Mouse (Mus musculus) kidney, embryonic 15.5 days (tissue): ENCODE measurements around the gene Mogs. TPM values are rescaled to one million over a fixed set of nuclear protein-coding genes. Genes with fewer than 3 reads are reported as not detected.

ENCODE experiments used
- ATAC-seq: fragments of 200-750 bp; cut with Nextera tagmentation; replicated peaks from 2 replicates; pipeline ENCODE4 v1.8.0; 2017; ENCODE audit warnings: moderate TSS enrichment; ENCODE audit not compliant: low FRiP score
- H3K27ac ChIP-seq: fragments of 300-500 bp; sonication (generic); 2 replicates; pipeline ENCODE4 v1.5.1; 2015; ENCODE audit warnings: mild to moderate bottlenecking, inconsistent platforms
- H3K27me3 ChIP-seq: fragments of 300-500 bp; sonication (generic); 2 replicates; pipeline ENCODE4 v1.6.1; 2015; ENCODE audit warnings: inconsistent platforms
- H3K36me3 ChIP-seq: fragments of 300-500 bp; sonication (generic); 2 replicates; pipeline ENCODE4 v1.6.1; 2015; ENCODE audit warnings: inconsistent platforms
- H3K4me1 ChIP-seq: fragments of 300-500 bp; sonication (generic); 2 replicates; pipeline ENCODE4 v1.6.1; 2015; ENCODE audit warnings: inconsistent platforms
- H3K4me2 ChIP-seq: fragments of 300-500 bp; sonication (generic); 2 replicates; pipeline ENCODE4 v1.6.1; 2015; ENCODE audit warnings: moderate library complexity, mild to moderate bottlenecking, inconsistent platforms
- H3K4me3 ChIP-seq: fragments of 300-500 bp; sonication (generic); replicated peaks from 2 replicates; pipeline ENCODE4 v1.5.1; 2015; ENCODE audit warnings: mild to moderate bottlenecking, inconsistent platforms
- H3K9ac ChIP-seq: fragments of 300-500 bp; sonication (generic); 2 replicates; pipeline ENCODE4 v1.6.1; 2015; ENCODE audit warnings: mild to moderate bottlenecking, inconsistent platforms
- H3K9me3 ChIP-seq: fragments of 300-500 bp; sonication (generic); replicated peaks from 2 replicates; pipeline ENCODE4 v1.6.1; 2016; ENCODE audit warnings: inconsistent platforms
- WGBS: fragments of 180-500 bp; shearing (Covaris S2); methylation state at CpG from one replicate; pipeline ENCODE4 v1.1.7; 2015; ENCODE audit warnings: mixed read lengths; 5-methylcytosine and 5-hydroxymethylcytosine counted together
- polyA plus RNA-seq: library from polyadenylated mRNA; unstranded; fragments of >200 nt; fragmentation: Nextera tagmentation; extraction: Ambion mirVana; gene quantifications from 2 replicates; pipeline ENCODE4 v1.2.1, GENCODE M21; 2015

Gene Mogs
- polyA plus RNA-seq, 1 experiment from 2014 or later: 56.3 TPM

DNA sequence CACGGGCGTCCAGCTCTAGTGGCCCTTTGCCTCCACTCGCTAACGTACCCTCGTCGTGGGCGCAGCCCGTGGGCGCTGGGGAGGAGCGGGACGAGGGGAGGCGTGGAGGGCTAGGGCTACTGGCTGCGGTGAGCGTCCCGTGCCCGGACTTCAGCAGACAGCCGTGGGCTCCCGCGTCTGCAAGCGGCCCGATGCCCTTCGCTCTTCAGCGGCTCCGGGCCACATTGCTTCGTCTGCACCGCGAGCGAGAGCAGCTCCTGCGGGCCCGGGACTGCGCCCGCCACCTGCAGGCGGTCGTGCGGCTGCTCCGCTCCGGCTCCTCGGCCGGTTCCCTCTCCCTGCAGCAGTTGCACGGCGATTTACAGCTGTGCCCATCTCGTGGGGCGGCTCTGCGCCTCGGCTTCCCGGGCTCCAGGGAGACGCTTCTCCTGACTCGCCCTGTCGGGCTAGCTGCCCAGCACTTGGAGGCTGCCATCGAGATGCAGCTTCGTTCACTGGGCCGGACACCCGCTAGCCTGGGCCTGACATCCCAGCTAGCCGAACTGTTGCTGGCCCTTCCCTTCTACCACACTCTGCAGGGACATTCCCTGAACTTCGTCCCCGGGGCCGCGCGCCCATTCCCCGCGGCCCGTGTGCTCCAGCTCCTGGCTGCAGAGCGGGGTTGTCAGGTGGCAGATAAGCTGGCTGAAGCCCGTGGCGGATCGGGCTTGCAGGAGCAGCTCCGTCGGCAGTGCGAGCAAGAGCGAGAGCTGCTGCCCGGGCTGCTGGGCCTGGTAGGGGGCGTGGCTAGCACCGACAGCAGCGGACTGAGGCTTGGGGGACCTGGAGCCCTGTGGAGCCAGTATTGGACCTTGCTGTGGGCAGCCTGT, 13.4 kb upstream of the Mogs start:
- WGBS: under 1% methylated on average over 73 of the region's 74 CpGs
- Histone ChIP-seq H3K4me3 (peak overlapping the region; percentile 80), H3K27ac (peak overlapping the region; percentile 89), H3K4me1 (peaks cover 27% of the 10 kb centered on the region), H3K9ac (peak overlapping the region; percentile 79), H3K4me2 (peak overlapping the region; percentile 97), H3K27me3 (no peaks in the 10 kb centered on the region), H3K9me3 (no peaks in the 10 kb centered on the region), H3K36me3 (peaks cover 15% of the 10 kb centered on the region)
- peak; percentile 89 for ATAC-seq

DNA sequence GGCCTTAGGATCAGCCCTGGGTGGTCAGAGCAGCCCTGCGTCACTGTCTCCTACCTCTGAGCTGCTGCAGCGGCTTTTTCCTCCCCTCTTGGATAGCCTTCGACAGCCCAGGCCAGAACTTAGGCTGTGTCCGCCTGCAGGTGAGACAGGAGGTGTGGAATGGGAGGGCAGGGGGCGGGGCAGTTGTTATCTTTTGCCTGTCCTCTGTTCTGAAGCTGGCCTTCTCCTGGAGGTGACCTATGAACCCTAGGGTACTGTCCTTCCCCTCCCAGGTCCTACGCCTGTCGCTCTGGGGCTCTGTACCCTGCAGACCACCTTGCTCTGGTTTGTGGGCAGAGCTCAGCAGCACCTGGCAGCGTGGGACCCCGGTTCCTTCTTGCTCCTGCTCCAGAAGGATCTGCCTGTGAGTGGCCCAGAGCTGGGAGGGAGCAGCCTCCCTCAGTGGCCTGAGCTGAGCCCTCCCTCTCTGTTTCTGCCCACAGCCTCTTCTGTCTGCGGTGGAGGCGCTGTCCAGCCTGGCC, 12.1 kb upstream of the Mogs start:
- ATAC-seq: no peak
- 57% methylated on average over 11 of the region's 11 CpGs for WGBS
- H3K9ac ChIP-seq: 0 out of 2 replicates have a peak overlapping the region, but pooled peaks have one; percentile 79
- H3K27ac ChIP-seq: no peak overlapping the region
- peak overlapping the region; percentile 97 for H3K4me2 ChIP-seq
- no peaks in the 10 kb centered on the region for H3K27me3 ChIP-seq
- no peaks in the 10 kb centered on the region for H3K9me3 ChIP-seq
- H3K4me1 ChIP-seq: peaks cover 36% of the 10 kb centered on the region
- peaks cover 21% of the 10 kb centered on the region for H3K36me3 ChIP-seq
- H3K4me3 ChIP-seq: 0 out of 2 replicates have a peak overlapping the region, but pooled peaks have one; percentile 80

DNA sequence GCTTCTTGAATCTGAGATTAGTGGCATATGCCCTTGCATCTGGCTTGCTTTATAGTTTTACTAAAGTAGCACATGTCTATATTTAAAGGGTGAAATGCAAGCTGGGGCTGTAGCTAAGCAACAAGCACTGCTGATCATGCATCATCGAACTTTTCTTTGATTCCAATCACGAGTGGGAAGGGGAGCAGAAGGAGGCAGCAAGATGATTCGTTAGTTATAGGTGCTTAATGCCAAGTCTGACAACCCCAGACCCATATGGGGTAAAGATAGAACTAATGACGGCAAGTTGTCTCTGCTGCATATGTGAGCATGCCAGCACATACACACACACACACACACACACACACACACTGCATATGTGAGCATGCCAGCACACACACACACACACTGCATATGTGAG, 11.1 kb upstream of the Mogs start:
- H3K9me3 ChIP-seq: no peaks in the 10 kb centered on the region
- peaks cover 37% of the 10 kb centered on the region for H3K4me1 ChIP-seq
- H3K27me3 ChIP-seq: no peaks in the 10 kb centered on the region
- no peak overlapping the region for H3K4me3 ChIP-seq
- ATAC-seq: no peak
- WGBS: 76% methylated on average over 4 of the region's 4 CpGs
- no peak overlapping the region for H3K4me2 ChIP-seq
- no peak overlapping the region for H3K9ac ChIP-seq
- H3K27ac ChIP-seq: no peak overlapping the region
- peaks cover 21% of the 10 kb centered on the region for H3K36me3 ChIP-seq

DNA sequence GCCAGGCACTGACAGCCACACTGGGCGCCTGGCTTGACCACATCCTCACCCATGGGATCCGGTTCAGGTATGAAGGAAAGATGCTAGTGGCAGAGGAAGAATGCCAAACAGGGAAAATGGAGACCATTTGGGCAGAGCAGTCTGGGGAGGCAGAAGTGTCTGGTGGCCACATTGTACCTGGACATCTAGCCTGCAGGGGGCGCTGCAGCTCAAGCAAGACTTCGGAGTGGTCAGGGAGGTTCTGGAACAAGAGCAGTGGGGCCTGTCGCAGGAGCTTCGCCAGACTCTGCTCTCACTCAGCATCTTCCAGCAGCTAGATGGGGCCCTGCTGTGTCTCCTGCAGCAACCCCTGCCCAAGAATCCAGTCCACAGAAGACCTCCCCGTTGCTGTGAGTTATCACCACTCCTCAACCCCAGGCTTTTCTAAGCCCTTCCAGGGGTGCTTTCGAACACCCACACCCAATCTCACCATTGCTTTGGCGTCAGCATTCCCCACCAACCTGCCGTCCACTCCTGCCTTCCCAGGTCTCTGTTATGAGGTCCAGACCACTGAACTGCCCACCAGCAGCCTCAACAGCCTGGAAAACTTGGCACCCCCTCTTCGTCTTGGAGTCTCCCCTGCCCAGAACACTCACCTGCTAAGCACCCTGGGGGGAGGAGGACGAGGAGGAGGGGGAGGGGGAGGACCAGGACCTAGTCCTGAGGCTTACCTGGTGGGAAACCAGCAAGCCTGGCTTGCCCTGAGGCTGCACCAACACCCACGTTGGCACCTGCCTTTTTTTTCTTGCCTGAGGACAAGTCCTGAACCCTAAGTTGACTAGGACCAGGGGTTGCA, 7.5 kb upstream of the Mogs start:
- 0 out of 2 replicates have a peak, but pooled peaks have one; percentile 30 for ATAC-seq
- Histone ChIP-seq H3K4me2 (peak overlapping the region; percentile 88), H3K27ac (0 out of 2 replicates have a peak overlapping the region, but pooled peaks have one; percentile 89), H3K9me3 (no peaks in the 10 kb centered on the region), H3K36me3 (peaks cover 31% of the 10 kb centered on the region), H3K4me3 (peak overlapping the region; percentile 76; the same call in 1 of the 2 replicates), H3K4me1 (peaks cover 34% of the 10 kb centered on the region), H3K27me3 (no peaks in the 10 kb centered on the region), H3K9ac (peak overlapping the region; percentile 90; the same call in 1 of the 2 replicates)
- 37% methylated on average over 13 of the region's 13 CpGs for WGBS

DNA sequence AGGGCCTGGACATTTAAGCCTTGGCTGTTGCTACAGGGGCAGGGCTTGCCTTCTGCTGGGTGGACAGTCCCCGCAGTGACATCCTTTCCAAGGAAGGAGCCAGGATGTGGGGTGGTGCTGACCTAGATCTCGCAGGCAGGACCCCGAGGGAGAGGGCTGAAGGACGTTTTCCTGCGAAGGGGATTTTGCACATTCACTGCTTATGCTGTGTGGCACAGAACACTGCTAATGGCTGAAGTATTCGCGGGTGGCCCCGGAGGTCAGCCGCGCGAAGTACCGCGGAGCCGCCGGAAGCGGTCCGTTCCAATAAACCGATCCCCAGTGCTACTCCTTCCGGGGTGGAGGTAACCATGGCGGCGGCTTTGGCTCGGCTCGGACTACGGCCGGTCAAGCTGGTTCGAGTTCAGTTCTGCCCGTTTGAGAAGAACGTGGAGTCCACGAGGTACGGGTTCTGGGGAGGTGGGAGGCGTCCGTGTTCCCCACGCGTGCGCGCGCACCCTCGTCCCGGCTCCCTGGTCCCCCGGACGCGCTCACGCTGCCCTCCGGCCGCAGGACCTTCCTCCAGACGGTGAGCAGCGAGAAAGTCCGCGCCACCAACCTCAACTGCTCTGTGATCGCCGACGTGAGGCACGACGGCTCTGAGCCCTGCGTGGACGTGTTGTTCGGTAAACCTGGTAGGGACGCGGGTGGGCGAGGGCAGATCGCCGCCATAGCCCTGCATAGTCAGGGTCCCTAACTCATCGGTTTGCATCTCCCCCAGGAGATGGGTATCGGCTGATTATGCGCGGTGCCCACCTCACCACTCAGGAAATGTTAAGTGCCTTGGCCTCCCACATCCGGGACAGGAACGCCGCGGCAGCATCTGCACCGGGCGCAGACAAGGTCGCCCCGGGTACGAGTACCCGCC, 6.3 kb upstream of the Mogs start, which contains the start of gene Mrpl53:
TSS of gene Mrpl53 (plus strand) at position 279 of the 907 bp plus-strand sequence.
- no peaks in the 10 kb centered on the region for H3K9me3 ChIP-seq
- peak within 1 kb of the TSS; percentile 88 for H3K4me2 ChIP-seq
- peak within 1 kb of the TSS; percentile 90 for H3K9ac ChIP-seq
- H3K36me3 ChIP-seq: peaks cover 31% of the 10 kb centered on the region
- H3K4me1 ChIP-seq: peaks cover 26% of the 10 kb centered on the region
- peak within 1 kb of the TSS; percentile 76 for H3K4me3 ChIP-seq
- no peaks in the 10 kb centered on the region for H3K27me3 ChIP-seq
- peak within 1 kb of the TSS; percentile 89 for H3K27ac ChIP-seq
- peak; percentile 88 for ATAC-seq
- WGBS: under 1% methylated on average over 76 of the region's 76 CpGs

DNA sequence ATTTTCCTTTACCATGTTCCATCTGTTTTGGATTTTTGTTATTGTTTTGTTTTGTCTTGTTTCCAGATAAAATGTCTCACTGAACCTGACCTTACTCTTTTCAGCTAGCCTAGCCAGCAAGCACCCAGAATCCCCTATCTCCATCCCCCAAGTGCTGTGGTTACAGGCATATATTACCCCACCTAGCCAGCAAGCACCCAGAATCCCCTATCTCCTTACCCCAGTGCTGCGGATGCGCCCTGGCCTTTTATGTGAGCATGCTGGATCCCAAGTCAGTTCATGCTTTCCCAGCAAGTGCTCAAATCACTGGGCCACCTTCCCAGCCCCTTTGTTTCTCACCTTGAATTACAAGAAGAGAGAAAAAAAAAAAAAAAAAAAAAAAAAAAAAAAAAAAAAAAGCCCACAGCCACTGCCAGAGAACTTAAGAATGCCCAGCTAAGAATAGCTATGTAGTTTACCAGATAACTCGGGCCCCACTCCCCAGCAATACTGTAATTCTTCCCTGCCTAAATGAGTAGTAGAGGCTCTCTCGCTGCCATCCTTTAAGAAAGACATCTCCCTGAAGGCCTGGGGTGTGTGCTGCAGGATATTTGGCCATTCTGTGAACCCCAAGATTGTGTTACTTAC, 3.7 kb upstream of the Mogs start:
- Histone ChIP-seq H3K27ac (no peak overlapping the region), H3K27me3 (no peaks in the 10 kb centered on the region), H3K4me1 (peaks cover 45% of the 10 kb centered on the region), H3K36me3 (peaks cover 20% of the 10 kb centered on the region), H3K4me2 (no peak overlapping the region), H3K9ac (no peak overlapping the region), H3K4me3 (no peak overlapping the region), H3K9me3 (no peaks in the 10 kb centered on the region)
- WGBS: 94% methylated on average over 4 of the region's 4 CpGs
- ATAC-seq: no peak

DNA sequence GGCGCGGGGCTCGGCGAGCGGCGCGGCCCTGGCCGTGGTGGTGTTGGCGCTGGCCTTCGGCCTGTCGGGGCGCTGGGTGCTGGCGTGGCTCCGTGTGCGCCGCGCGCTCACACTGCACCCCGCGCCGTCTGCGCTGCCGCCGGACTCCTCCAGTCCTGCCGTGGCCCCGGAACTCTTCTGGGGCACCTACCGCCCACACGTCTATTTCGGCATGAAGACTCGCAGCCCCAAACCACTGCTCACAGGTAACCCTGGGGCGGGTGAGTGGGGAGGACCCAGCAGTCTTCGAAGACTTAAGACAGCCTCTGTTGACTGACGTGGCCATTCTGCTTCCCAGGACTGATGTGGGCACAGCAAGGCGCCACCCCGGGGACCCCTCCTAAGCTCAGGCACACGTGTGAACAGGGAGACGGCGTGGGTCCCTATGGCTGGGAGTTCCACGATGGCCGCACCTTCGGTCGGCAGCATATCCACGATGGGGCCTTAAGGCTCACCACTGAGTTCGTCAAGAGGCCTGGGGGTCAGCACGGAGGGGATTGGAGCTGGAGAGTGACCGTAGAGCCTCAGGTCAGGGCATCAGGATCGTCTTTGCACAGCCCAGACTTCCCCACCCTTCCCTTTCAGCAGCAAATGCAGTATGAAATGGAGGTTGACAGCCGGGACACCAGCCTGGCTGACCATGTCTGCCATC, 531 bp downstream of the Mogs start:
- peak overlapping the region; percentile 93 for H3K4me2 ChIP-seq

DNA sequence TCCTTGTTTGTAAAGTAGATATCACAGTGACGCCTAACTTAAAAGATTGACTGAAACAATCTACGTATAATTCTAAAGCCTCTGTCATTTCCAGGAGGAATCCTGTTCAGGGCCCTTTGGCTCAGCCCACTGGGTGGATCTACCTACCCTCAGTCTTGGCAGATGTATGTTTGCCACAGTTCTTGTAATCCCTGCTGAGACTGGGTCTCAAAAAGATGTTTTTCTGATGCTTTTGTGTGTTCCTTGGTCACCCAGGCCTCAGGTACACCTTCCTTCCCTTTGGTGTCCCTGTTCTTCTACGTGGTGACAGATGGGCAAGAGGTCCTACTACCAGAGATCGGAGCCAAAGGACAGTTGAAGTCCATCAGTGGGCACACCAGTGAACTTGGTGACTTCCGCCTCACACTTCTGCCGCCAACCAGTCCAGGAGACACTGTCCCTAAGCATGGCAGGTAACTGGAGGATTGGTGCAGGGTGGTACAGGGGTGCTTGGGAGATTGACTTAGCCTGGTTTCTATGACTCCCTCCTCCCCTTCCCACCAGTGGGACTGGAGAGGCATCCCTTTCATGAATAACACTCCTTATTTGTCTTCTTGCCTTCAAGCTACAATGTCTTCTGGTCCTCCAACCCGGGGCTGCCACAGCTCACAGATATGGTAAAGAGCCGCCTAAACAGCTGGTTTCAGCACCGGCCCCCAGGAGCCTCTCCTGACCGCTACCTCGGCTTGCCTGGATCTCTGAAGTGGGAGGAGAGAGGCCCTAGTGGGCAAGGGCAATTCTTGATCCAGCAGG, 1.3 kb downstream of the Mogs start:
- Histone ChIP-seq H3K4me1 (peaks cover 59% of the 10 kb centered on the region), H3K4me2 (peak overlapping the region; percentile 93), H3K4me3 (peak overlapping the region; percentile 92), H3K9ac (peak overlapping the region; percentile 88), H3K9me3 (no peaks in the 10 kb centered on the region), H3K36me3 (peaks cover 32% of the 10 kb centered on the region), H3K27ac (peak overlapping the region; percentile 90; the same call in 1 of the 2 replicates), H3K27me3 (no peaks in the 10 kb centered on the region)
- 71% methylated on average over 11 of the region's 11 CpGs for WGBS
- ATAC-seq: no peak

More for the DNA sequence above, 531 bp downstream of the Mogs start:
- Histone ChIP-seq H3K27me3 (no peaks in the 10 kb centered on the region), H3K4me3 (peak overlapping the region; percentile 92), H3K27ac (peak overlapping the region; percentile 90), H3K9me3 (no peaks in the 10 kb centered on the region), H3K4me1 (peaks cover 59% of the 10 kb centered on the region), H3K36me3 (peaks cover 37% of the 10 kb centered on the region), H3K9ac (peak overlapping the region; percentile 88)
- peak; percentile 63 for ATAC-seq
- WGBS: 1% methylated on average over 33 of the region's 48 CpGs

DNA sequence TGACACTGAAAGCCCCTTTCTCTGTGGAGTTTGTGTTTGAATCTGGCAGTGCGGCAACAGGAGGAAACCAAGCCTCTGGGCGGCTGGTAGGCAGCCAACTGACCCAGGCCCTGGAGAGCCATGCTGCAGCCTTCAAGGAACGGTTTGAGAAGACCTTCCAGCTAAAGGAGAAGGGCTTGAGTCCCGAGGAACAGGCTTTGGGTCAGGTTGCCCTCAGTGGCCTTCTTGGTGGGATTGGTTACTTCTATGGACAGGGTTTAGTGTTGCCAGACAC, 1.8 kb downstream of the Mogs start:
- Histone ChIP-seq H3K4me2 (no peak overlapping the region), H3K9me3 (no peaks in the 10 kb centered on the region), H3K36me3 (peaks cover 32% of the 10 kb centered on the region), H3K27ac (0 out of 2 replicates have a peak overlapping the region, but pooled peaks have one; percentile 7), H3K4me1 (peaks cover 60% of the 10 kb centered on the region), H3K9ac (0 out of 2 replicates have a peak overlapping the region, but pooled peaks have one; percentile 88), H3K27me3 (no peaks in the 10 kb centered on the region), H3K4me3 (0 out of 2 replicates have a peak overlapping the region, but pooled peaks have one; percentile 92)
- no peak for ATAC-seq
- WGBS: 90% methylated on average over 4 of the region's 4 CpGs

DNA sequence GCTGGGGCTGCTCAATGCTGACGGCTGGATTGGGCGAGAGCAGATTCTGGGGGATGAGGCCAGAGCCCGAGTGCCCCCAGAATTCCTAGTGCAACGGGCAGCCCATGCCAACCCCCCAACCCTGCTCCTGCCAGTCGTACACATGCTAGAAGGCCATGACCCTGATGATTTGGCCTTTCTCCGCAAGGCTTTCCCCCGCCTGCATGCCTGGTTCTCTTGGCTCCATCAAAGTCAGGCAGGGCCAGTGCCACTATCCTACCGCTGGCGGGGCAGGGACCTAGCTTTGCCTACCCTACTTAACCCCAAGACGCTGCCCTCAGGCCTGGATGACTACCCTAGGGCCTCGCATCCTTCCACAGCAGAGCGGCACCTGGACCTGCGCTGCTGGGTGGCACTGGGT, 2.3 kb downstream of the Mogs start:
- 89% methylated on average over 13 of the region's 13 CpGs for whole genome bisulfite sequencing
- Histone ChIP-seq H3K4me1 (peaks cover 65% of the 10 kb centered on the region), H3K27me3 (no peaks in the 10 kb centered on the region), H3K4me2 (no peak overlapping the region), H3K36me3 (peaks cover 32% of the 10 kb centered on the region), H3K27ac (no peak overlapping the region), H3K9me3 (no peaks in the 10 kb centered on the region), H3K4me3 (no peak overlapping the region), H3K9ac (peak overlapping the region; percentile 34; the same call in 1 of the 2 replicates)
- no peak for ATAC-seq
